Mouse (Mus musculus): ENCODE results near the gene Ap1m2.

DNA sequence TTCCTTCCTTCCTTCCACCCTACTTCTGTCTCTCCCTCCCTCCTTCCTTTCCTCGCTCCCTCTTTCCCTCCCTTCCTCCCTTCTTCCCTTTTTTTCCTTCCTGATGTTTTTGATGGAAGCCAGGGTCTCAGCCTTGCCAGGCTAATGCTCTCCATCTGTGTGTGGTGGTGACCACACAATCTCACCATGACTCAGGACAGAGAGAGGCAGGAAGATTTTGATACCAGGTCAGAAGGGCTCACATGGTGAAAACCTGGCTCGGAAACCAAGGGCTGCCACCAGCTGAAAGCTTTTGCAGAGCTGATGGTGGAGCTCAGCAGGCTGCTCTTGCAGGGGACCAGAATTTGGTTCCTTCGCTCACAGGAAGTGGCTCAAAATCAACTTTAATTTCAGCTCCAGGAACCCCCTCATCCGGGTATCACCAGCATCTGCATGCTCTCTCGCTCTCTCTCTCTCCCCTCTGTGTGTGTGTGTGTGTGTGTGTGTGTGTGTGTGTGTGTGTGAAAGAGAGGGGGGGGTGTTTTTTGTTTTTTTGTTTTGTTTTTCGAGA is 51.6 kb downstream of the Ap1m2 start:
- TF ChIP-seq CTCF (IDR thresholded peaks at IDR 0.05), result no peak
- TF ChIP-seq EP300 (IDR thresholded peaks at IDR 0.05), result no peak
